Mouse (Mus musculus) stomach, adult 2 months (tissue): ENCODE results near the gene Iah1. TPM values are rescaled to one million over a fixed set of nuclear protein-coding genes. Genes with fewer than 3 reads are reported as not detected.

Experiments
- polyA plus RNA-seq: library from polyadenylated mRNA; depleted of rRNA; stranded (reverse); fragments of >200 nt; gene quantifications from 2 replicates; pipeline ENCODE4 v1.2.3, GENCODE M21; 2012; rRNA removed

Iah1 gene
- 19.1 and 28.6 TPM in 2 replicates for polyA plus RNA-seq

GRCm38 (mm10) chr12:21315923-21316868 lies at the start of gene Iah1:
Gene Iah1, plus strand, starts transcription at chr12:21316389.

GRCm38 (mm10) chr12:21284761-21285441 lies 31.3 kb upstream of the Iah1 start, which contains the start of gene Cpsf3:
Gene Cpsf3, plus strand, starts transcription at chr12:21285391.

GRCm38 (mm10) chr12:21286243-21286622 lies 30.0 kb upstream of the Iah1 start, which contains the start of gene Itgb1bp1:
Gene Itgb1bp1, minus strand, starts transcription at chr12:21286284.

GRCm38 (mm10) chr12:21373100-21373819 lies 57.1 kb downstream of the Iah1 start, which contains the start of gene Adam17:
Gene Adam17, minus strand, starts transcription at chr12:21373632.

Other genes with a start within 250 kb of the Iah1 start
- gene Cpsf3, start 31.0 kb upstream of the Iah1 start, polyA plus RNA-seq = 2.7 and 5.3 TPM in 2 replicates
- 2.8 and 3.3 TPM in 2 replicates for gene Itgb1bp1, start 30.1 kb upstream of the Iah1 start, polyA plus RNA-seq
- 6.0 and 11.8 TPM in 2 replicates for gene Adam17, start 57.2 kb downstream of the Iah1 start, polyA plus RNA-seq
- gene Ywhaq, start 101.2 kb downstream of the Iah1 start, polyA plus RNA-seq = 19.8 and 20.6 TPM in 2 replicates